Mouse (Mus musculus) layer of hippocampus, postnatal 36 days (tissue): ENCODE results near the gene Efcab12. TPM values are rescaled to one million over a fixed set of nuclear protein-coding genes. Genes with fewer than 3 reads are reported as not detected.
"Not testable (repeated sequence)": the region's sequence is repeated elsewhere in the genome, so short reads cannot be mapped to it uniquely, and the experiment has no call there.

ENCODE experiments used
- DNase-seq, 2 experiments: peaks; one replicate each; pipeline ENCODE4 v3.0.0; 2022
- total RNA-seq, 2 experiments: library from RNA; stranded (reverse); gene quantifications; 2 replicates each; pipeline ENCODE4 v1.2.3; 2021

Gene Efcab12
- total RNA-seq = 1 to 10 TPM; 4.0 to 4.7 TPM

DNA sequence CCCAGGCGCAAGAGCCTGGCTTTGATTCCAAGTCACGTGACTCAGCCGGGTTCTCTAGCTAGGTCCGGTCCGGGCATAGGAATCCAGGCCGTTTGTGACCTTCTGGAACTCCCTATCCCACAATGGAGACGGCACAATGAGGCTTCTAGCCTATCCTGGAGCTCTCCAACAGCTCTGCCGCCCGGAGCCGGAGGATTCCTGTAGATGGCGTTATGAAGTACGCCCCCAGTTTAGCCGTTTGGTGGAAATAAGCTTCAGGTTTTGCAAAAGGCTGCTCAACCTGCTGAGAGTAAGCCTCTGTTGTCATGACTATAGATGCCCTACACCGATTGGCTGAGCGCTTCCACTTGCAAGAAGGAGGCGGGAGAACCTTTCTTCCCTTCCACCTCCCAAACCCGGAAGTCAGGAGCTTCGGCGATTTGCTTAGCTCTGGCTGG lies at the start of gene Efcab12:
Efcab12 (minus strand) TSS at position 252 of the 437 bp plus-strand sequence.
- DNase-seq = peak; percentile 55 to 56

DNA sequence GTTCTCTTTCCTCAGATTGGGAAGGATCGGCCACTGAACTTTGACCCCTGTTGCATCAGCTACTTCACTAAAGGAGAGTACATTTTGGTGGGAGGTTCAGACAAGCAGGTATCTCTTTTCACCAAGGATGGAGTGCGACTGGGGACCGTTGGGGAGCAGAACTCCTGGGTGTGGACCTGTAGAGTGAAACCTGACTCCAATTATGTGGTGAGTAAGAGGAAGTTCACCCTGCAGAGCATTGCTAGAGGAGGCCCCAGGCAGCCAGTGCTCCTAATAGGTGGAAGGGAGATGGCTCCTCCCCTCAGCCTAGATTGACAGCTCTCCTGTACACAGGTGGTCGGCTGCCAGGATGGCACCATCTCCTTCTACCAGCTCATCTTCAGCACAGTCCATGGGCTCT lies 48.7 kb upstream of the Efcab12 start:
- no peak for DNase-seq

DNA sequence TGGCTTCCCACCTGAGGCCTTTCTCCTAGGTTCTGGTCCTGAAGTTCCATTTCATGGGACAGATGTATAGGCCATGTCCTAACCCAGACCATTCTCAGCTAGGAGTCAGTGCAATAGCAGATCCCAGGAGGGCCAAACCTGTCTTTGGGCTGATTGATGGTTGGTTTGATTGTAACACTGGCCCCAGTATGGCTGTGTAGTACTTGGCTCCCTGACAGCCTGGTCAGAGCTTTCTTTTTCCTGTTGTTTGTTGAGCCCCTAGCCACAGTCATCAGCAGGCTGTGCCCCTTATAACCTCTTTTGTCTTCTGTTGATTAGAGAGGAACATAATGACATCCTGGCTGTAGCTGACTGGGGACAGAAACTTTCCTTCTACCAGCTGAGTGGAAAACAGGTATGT lies 45.8 kb upstream of the Efcab12 start:
- no peak for DNase-seq

DNA sequence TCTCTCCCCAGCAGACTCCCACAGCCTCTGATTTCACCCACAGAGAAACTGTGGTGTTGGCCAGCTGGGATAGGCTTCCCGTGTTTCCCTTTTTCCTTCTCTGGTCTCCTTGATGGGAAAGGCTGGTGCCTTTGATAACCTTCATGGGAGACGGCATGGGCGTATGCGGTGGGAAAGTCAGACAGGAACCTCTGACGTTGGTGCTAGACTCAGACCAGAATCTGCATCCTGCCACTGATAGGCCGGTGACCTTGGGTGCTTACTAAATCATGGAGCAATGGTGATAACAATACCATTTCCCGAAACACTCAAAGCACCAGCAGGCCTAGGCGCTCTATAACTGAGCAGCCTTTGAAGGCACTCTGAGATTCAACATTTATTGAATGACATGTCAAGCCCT lies 42.5 kb upstream of the Efcab12 start:
- DNase-seq = no peak

DNA sequence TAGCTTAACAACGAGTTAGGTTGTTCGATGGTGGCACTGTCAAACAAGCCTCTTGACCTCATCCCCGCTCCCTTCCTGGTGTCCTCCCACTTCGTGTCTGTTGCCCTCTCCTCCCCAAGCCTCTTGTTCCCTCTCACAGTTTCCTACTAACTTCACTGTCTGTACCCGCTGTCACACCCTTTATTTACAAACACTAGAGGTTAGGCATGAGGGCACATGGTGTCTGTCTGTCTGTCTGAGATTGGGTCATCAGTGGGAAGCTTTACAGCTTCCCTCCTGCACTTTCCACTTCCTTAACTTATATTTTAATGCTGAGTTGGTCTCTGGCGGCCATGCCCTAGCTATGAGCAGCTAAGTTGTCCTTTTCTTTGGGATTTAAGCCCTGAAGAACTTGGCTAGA lies 41.5 kb upstream of the Efcab12 start:
- no peak for DNase-seq

DNA sequence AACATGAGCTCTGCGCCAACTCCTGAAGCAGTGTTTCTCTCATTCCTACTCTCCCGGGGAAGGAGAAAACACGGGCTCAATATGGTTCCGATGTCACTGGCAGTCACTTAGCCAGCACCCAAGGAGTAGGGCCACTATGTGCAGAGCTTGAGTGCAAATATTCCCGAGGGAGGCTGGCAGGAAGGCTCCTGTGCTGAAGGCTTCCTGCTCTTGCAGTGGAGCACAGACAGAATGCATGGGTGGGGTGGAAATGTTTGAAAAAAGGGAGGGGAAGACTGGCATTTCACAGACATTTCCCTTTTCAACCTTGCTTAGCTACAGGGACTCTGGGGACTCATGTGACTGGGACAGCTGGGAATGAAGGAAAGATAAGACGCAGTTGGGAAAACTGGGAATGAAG lies 40.5 kb upstream of the Efcab12 start:
- no peak for DNase-seq

DNA sequence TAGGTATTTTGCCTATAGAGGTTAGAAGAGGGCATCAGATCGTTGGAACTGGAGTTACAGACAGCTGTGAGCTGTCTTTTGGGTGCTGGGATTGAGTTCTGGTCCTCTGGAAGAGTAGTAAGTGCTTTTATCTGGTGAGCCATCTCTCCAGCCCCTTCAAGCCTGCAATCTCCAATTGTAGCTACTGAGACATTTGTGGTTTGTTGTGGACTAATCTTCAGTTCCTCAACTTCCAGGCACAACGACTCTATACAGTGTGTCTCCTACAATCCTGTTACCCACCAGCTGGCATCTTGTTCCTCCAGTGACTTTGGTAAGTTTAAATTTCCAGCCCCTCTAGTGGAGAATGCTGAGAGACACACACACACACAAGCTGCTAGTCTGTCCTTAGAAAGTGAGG lies 39.0 kb upstream of the Efcab12 start:
- DNase-seq = no peak

DNA sequence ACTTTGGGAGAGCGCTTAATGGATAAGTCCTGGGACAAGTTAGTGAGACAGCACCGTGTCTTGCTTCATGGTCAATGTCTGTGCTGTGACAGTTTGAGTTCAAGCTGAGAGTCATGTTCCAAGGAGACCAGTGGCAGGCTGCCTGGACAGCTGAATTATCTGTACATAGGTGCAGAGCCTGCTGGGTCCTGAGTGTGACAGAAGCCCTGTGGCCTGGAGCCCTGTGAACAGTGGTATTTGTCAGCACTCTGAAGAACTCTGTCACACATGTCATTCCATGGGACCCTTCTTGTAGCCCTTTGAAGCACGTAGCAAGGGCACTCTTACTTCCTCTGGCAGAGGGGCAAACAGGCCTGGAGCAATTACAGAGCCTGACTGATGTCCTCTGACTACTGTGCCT lies 33.1 kb upstream of the Efcab12 start:
- not testable (repeated sequence) for DNase-seq

DNA sequence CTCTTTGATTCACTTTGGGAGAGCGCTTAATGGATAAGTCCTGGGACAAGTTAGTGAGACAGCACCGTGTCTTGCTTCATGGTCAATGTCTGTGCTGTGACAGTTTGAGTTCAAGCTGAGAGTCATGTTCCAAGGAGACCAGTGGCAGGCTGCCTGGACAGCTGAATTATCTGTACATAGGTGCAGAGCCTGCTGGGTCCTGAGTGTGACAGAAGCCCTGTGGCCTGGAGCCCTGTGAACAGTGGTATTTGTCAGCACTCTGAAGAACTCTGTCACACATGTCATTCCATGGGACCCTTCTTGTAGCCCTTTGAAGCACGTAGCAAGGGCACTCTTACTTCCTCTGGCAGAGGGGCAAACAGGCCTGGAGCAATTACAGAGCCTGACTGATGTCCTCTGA lies 28.9 kb upstream of the Efcab12 start:
- DNase-seq = not testable (repeated sequence)

DNA sequence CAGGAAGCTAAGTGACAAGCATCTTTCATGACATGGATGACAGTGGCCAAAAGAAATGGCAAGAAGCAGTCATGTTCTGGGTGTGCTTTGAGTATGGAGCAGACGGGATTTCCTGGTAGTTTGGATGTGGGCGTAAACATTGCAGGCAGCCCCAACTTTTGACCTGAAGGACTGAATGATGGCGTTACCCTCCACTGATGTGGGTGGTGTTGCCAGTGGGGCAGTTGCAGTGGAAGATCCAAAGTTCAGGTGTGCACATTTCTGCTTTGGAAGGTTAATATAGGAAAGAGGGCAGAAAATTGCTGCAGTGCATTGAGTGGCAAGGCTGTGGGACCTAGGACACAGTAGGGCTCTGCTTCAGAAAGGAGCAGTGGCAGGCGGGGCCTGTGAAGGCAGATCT lies 27.0 kb upstream of the Efcab12 start:
- DNase-seq = no peak

DNA sequence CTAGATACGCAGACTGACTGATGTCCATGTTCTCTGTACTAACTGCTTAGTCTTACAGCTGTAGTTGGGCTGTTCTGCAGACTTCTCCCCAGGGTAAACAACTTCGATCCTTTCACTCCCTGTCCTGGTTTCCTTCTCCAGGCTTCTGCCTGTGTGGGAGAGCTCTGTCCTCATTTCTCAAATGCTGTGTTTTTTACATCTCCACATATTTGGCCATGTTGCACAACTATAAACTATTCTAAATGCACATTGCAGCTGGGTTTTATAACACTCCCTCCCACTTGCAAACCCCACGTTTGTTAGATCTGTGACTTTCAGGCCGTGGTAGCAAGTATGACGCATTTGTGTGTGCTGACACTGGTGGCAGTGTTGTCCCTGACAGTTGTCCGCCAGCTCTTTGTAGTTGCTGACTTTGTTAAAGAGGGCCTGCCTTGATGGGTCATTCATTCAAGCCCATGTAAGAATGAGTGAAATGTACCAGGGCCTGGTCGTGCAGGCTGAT lies 25.2 kb upstream of the Efcab12 start:
- peak in 1 of 2 experiments; percentile 17 for DNase-seq

DNA sequence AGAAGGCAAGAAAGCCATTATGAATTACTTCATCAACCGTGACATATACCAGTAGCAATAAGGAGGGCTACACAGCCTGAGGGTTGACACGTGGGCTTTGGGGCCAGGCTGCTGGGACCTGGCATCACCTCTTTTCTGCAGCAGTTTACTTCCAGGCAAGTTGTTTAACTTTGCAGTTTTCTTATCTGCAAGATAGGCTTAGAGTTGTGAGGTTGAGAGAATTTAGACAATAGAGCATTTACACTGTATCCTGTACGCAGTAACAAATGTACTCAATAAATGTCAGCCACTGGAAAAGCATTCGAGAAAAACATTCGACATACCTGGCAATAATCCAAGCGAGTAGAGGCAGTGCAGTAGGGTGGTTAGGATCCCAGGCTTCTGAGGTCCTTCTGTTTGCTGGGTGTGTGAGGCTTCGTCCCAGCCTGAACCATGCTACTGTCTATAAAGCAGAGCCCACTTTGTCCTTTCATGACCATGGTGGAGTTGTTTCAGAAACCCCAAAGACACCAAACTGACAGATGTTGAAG lies 21.9 kb upstream of the Efcab12 start:
- DNase-seq = no peak

DNA sequence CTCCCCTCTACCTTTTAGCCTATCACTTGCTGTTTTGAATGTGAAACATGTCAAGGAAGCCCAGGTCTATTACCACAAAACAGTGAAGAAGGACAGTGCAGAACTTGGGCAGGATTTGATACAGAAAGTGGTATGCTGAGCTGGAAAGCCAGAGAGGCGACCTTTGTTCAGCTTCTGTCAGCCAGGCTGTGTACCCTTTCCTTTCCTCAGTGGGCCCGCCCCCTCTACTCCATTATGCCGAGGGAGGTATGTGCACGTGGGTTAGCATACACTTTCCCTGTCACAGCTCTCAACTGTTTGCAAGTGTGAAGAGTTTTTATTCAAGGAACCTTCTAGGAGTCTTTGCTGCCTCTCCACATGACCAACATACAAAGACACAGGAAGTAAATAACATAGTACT lies 21.0 kb upstream of the Efcab12 start:
- no peak for DNase-seq

DNA sequence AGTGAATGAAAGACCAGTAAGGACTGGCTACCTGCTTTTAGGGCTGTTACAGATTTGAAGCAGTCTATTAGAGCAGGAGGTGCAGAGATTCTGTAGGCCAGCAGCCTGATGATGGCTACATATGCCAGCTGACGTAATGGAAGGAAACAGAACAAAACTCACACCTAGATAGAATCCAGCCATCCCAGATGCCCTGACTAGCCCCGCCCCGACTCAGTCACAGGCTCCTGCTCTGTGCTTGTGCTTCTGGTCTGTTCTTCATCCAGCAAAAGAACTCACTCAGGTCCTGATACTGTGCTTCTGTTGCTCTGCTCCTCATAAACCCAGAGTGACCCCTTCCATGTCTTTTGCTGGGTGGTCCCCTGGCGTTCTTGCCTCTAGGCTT lies 18.1 kb upstream of the Efcab12 start:
- DNase-seq = no peak

DNA sequence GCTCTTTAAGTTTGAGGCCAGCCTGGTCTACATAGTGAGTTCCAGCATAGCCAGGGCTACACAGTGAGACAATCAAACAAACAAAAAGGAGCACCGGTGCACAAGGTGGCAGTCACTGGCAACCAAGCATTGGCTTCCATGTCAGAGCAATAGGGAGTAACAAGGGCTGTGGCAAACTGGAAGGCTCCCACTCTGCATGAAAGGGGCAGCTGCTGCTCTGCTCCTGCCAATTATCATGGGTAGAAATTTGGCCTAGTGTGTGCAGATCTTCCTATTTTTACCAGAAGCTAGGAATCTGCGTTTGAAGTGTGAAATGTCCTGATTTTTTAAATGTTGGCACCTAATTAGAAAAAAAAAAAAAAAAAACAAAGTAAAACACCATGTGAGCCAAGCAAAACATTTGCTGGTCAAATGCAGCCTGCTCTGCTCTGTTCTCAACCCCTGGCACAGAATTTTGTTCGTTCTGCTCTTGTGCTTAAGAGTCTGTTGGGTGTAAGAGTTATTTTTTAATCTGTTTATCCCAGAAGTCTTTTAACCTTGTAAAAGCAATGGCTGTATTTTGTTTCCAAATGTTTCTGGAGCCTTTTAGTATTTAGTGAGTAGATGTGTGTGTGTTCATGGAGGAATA lies 17.6 kb upstream of the Efcab12 start:
- DNase-seq = peak; percentile 30 to 41

DNA sequence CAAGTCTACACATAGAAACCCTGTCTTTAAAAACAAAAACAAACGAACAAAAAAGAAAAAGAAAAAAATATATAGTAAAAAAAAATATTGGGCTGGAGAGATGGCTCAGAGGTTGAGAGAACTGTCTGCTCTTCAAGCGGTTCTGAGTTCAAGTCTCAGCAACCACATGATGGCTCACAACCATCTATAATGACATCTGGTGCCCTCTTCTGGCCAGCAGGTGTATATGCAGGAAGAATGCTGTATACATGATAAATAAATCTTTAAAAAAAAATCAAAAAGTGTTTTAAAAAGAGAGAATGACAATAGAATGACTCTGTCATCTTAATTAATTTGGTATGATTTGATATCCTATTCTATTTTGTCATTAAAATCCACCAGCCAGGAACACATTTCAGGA lies 16.2 kb upstream of the Efcab12 start:
- DNase-seq = no peak

DNA sequence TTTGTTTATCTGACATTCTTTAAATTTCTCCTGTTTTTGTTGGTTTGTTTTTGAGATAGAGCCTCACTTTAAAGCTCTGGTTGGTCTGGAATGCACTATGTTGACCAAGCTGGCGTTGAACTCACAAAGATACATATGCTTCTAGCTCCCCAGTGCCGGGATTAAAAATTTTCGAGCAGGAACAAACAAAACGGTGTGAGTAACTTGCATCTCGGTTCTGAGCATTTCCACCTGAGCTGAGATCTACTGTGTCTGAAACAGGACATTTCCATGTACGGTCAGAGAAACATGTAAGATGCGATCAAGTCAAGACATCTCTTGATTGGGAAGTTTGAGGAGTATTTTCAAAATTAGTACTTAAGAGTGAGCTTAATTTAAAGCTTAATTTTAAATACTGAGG lies 15.8 kb upstream of the Efcab12 start:
- no peak for DNase-seq

DNA sequence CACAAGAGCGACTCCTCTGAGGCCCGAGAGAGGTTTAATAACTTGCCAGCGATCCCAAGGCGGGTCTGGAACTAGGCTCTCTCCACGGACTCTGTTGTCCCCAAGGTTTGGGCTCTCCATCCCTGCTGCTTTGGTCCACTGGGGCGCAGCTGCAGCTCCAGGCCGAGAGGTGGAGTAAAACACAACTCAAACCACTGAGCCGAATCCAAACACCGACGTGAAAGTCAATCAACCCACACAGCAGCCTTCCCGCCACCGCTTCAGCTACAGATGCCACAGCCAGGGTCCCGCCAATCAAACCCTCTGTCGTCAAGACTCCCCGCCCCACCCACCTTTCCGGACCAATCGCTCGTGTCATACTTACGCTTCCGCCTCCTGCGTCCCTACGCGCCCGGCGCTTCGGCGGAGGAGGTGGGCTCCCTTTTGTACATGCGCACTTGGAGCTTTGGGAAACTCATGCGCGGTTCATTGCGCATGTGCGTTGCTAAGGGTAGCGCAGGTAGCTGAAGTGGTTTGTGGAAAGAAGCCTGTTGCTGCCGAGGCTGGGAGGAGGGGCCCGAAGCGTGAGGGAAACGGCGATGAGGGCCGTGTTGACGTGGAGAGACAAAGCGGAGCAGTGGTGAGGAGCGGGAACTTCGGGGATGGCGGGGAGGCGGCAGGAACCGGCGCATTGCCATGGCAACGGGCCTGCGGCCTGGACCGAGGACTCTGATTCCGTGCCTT lies 15.0 kb upstream of the Efcab12 start, which contains the start of the genes Mbd4 and Ift122:
Mbd4 (minus strand) TSS at position 281 of the 723 bp plus-strand sequence.
Ift122 (plus strand) TSS at position 380 of the 723 bp plus-strand sequence.
- DNase-seq = peak; percentile 98 to 99

DNA sequence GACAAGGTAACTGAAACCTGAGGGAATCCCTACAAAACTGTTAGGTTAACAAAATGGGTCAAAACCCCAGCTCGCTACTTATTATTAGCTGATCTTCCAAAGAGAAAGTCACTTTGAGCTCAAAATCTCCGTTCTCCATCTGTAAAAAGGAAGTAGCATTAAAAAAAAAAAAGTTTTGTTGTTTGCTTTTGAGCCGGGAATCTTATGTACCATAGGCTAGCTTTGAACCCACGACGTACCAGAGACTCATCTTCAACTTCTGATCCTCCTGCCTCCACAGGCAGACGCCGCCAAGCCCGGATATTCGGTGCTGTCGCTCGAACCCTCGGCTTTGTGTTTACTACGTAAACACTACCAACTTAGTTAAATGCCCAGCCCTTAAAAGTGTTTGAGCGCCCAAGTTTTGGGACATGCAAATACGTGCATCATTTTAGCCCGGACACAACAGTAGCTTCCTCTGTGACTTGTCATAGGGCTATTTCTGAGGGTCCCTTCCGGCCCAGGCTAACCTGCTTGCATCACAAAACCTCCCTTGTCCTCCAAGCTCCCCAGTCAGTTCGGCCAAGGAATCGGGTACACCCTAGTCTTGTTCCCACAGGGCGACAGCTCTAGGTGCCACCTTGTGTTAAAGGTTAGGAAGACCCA lies 14.4 kb upstream of the Efcab12 start:
- no peak for DNase-seq

DNA sequence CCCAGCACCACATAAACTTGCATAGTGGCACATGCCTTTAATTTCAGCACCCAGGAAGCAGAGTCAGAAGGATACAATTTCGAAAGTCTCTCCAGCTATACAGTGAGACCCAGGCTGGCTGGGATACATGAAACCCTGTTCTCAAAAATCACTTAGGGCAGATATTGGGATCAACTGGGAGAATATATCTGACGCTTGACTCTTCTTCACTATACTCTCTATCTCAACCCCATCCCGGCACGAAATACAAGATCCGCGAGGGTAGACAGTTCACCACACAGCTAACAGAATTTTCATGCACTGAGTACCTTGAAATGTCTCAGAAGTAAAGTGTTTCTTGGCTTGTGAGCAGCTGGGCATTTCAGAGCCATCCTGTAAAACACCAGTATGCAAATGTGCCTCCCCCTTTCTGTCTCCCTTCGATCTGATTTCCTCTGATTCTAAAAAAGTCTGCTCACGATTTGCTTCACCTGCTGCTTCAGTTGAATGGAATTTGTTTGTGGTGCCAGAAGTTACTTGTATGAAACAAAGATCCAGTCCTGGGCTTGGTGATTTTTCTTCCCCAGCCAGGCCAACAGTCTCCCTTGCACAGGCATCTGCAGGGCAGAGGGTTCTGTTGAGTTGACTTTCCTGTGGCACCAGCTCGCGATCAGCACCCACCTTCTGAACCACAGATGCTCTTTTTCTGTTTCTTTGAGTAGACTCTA lies 10.5 kb upstream of the Efcab12 start:
- DNase-seq = no peak

DNA sequence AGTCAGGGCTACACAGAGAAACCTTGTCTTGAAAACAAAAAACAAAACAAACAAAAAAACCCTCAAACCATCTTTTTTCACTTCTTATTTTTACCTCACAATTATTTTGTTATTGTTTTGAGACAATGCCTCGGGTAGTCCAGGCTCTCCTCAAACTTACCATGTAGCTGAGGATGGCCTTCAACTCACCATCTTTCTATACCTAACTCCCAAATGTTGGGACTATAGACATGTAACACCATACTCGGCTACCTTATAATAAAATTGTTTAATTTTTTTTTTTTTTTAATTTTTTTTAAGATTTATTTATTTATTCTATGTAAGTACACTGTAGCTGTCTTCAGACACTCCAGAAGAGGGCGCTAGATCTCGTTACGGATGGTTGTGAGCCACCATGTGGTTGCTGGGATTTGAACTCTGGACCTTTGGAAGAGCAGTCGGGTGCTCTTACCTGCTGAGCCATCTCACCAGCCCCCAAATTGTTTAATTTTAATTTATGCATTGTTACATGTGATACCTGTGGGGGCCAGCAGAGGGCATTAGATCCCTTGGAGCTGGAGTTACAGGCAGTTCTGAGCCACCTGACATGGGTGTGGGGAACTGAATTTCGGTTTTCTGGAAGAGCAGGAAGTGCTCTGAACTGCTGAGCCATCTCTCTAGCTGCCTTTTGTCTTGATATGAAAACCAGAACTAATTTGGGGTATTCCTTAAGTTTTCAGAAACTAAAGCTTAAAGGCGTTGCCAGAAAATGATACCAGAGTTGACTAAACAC lies 8.6 kb upstream of the Efcab12 start:
- peak in 1 of 2 experiments; percentile 39 for DNase-seq

DNA sequence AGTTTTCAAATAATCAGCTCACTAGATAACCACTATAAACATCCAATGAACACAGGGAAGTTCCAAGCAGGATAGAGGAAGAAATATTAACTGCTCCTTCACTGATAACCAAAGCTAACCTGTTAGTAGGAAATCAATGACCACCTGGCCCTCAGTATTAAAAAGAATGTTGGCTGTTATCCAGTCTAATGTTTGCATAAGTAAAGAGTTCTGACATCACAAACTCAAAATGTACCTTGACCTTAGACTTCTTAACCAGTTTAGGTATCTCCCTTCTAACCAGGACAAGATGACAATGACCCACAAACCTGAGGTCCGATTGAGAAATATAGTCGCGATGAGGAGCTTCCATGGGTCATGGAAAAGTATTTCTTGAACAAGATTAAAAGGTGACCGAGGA lies 6.8 kb upstream of the Efcab12 start:
- no peak for DNase-seq
